Mouse (Mus musculus) frontal cortex, postnatal 36 days (tissue): ENCODE data around the gene Zfp637.
"Not testable (repeated sequence)": the region's sequence is repeated elsewhere in the genome, so short reads cannot be mapped to it uniquely, and the experiment has no call there.

Experiments
- DNase-seq, 2 experiments: peaks; one replicate each; pipeline ENCODE4 v3.0.0; 2022; ENCODE audit warnings: low spot score in 2 of 2

Gene Zfp637

DNA sequence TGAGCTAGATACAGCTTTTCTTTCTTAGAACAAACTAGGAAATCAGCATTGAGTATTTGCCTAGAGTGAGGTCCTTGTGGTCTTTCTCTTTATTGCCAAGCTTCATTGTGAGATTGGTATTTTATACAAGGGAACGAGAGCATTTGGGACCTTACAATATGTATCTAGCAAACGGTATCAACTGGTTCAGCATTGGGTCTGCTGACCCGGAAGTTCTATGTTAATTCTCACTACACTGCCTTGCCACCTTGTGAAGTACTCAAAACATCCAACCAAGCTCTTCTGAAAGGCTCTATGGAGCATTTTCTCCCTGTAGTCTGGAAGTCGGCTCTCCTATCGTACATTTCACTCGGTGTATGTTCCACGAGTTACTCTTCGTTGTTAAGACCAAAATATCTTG is 22.8 kb downstream of the Zfp637 start:
- DNase-seq, result no peak

DNA sequence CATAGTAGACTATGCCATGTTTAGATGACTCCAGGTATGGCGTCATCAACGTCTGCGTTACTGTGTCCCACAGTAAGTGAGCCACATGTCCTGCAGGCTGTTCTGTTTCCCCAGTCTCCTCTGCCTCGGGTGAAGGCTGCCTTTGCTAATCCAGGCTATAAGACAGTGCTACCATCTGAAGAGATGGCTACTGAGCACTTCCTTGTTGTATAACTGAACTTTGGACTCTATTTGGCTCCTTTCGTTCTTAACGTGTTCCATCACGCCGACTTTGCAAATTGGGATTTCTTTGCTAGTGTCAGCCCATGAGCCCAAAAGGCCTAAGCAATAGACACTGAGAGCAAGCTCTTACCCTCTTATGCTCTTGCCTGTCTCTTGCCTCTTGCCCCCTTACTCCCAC is 27.2 kb downstream of the Zfp637 start:
- no peak for DNase-seq

DNA sequence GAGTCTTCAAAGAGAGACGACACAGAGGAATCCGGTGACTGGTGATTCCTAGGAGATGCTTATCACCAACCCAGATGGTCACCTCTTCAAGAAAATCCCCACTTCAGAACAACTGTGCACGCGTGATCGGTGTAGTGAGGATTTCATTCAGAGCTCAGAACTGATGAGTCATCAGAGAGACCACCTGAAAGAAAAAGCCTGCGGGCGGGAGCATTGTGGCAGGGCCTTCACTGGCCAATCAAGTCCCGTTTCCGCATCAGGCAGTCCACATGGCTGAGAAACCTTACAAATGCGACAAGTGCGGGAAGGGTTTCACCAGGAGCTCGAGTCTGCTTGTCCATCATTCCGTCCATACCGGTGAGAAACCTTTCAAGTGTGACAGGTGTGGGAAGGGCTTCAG is 30.1 kb downstream of the Zfp637 start:
- DNase-seq, result no peak

DNA sequence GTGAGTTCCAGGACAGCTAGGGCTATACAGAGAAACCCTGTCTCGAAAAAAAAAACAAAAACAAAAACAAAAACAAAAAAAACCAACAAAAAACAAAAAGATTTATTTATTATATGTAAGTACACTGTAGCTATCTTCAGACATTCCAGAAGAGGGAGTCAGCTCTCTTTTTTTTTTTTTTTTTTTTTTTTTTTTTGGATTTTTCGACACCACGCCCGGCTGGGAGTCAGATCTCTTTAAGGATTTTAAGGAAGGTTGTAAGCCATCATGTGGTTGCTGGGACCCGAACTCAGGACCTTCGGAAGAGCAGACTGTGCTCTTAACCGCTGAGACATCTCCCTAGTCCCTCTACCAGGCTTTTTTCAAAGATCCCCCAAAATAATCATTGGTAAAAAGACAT is 32.5 kb downstream of the Zfp637 start:
- DNase-seq, result not testable (repeated sequence)

DNA sequence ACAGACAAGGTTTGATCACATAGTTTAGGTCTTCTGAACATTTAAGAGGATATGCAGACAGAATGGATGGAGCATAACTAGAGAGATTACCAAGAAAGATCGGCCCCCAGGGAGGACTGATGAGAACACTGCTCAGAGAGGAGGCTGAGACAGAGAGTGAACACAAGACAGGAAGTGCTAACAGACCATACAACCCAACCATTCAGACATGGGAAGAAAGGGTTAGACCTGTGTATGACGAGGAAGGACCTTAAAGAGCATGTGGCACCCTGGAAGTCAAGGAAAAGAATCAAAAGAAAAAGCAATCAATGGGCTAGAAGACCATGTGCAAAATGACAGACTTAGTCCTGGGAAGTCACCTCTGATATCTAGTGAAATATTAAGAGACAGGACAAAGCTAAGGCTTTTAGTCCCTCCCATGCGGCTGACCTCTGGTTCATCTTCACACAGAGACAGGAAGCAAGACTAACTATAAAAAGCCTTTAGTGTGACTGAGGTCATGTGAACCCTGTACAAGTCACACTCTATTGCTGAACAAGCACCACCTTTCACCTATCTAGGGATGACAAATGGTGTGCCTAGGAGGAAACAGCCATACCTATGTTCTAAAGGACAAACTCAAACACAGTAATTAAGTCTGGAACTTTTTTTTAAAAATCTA is 33.8 kb downstream of the Zfp637 start:
- no peak for DNase-seq

DNA sequence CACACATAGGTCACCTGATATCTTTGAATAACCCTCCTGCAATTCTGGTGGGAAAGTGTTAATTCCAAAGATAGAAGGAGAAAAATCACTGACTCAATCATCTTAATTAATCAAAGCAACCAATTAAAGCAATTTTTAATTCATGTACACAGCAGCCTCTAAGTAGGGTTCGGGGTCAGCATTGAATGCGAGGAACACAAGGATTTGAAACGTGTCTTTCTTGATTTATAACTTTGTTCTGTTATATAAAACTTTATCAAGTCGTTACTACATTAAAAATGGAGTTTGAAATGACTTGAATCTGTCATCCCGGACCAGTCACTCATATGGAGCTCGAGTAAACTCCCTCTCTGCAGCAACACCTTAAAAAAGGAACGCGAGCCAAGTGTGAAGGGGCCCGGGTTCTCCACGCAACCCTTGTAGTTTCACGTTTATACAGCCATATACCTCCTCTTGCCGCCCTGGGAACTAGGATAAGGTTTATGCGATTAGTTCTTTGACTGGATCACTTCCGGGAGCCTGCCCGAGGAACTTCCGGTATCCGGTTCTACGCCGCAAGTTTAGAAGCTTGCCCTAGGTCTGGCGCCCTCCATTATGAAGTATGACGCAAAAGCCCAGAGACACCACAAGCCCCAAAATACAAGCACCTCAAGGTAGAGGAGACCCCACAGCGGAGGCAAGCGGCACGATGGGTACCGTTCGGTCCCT is 37.9 kb downstream of the Zfp637 start:
- DNase-seq, result peak in 1 of 2 experiments; percentile 95

DNA sequence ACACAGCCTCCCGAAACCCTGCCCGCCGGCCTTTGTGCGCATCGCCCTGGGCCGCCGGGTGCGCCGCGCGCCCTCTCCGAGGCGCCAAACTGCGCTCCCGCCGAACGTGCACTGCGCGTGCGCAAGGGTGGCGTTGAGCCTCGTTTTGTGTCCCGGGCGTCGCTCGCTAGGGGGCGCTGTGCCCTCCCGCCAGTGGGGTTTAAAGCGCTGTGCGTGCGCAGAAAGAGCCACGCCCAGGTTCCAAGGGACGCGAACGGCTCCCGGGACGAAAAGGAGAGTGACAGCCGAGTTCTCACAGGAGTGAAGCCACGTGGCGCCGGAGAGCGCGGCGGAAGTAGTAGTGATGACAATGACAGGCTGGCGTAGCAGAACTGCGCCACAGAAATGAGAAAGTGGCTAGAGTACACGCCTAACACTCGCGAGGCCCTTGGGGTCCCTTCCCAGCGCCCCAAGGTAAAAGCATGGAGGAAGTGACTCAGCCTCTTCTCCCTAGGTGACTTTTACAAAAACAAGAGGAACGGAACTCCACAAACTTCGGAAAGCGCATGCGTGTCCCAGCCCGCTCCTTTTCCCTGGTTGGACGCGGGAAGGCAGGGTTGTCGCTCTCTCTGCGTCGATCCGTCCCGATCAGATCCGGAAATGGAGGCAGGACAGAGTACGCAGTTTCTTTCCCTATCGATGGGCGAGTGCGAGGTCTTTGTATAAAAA is 38.6 kb downstream of the Zfp637 start:
- DNase-seq, result peak; percentile 99 to 100

DNA sequence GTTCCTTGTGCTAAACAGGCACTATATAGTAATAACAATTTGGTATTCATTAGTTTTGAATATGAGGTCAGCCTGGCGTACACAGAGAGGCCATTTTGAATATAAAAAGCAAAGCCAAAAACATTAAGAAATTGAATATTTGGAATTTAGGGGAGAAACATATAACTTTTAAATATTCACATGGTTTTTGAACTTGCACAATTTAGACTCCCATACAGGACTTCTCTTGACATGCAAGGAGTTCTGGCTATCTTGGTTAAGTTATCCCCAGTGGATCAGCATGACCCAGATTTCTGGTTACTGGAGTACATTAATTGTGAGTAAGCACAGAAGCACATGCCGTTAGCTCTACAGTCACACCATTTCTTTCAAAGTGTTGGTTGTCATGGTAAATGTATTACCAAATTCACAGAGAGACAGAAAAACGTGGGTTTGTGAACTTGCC is 39.4 kb downstream of the Zfp637 start:
- no peak for DNase-seq

DNA sequence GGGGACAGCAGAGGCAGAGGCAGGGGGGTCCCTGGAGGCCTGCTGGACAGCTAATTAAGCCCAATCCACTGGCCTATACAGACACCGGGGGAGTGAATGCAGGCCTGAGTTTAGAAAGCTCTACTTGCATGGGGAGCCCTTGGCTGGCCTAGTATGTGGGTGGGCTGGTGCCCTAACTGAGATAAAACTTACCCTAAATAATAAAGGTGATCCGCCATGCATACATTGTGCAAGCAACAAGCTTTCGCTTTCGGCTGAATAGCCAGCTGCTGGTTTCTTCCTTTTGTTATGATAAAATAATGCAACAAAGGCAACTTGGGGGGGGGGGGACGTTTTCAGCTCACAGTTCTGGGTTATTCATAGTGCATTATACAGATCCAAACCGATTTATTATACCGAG is 40.2 kb downstream of the Zfp637 start:
- DNase-seq, result no peak

DNA sequence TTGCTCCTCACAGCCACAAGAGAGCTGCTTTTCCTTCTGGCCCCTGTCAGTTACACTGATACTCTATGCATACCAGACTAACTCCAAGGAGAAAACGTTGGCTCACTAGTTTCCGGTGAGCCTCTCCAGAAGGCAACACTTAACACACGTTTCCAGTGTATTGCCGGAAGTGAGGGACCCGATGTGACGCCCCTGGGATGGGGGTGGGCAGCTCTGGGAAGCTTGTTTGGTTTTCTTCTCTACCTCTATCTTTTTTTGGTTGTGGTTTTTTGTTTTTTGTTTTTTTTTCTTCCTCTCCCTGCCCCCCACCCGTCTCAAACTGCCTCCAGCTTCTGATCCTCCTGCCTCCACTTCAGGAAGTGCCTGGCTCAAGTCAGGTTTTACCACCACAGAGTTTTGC is 41.0 kb downstream of the Zfp637 start:
- no peak for DNase-seq

DNA sequence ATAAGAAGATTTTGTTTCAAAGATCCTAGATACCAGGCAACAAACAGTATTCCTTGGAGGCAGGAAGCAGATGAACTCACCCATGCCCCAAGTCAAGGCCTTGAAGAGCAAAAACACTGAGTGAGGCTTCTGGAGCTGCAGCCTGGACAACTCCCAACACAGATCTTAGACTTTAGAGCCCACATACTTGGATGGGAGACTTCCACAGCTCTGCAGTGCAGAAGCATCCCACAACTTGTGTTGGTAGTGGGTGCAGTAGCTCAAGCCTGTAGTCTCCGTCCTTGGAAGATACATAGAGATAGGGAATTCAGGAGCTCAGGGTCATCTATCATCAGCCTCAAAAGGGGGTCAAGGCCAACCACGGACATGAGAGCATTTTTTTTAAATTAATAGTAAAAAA is 45.0 kb downstream of the Zfp637 start:
- no peak for DNase-seq

DNA sequence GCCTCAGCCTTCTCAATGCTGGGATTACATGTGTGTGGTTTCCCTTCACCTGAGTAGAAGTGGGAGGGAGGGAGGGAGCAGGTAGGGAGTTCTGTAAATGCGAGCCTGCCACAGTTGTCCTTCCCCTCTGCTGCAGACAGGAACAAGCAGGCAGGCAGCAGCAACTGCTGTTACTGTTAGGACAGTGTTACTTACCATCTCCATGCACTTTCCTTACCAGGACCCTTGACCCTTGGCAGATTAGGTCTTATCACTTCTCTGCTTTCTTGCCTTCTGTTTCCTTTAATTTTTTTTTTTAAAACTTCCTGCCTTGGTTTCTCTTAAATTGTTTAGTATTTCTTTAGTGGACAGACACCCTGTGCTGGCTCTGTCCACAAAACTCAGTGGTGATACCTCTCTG is 47.1 kb downstream of the Zfp637 start:
- DNase-seq, result no peak

DNA sequence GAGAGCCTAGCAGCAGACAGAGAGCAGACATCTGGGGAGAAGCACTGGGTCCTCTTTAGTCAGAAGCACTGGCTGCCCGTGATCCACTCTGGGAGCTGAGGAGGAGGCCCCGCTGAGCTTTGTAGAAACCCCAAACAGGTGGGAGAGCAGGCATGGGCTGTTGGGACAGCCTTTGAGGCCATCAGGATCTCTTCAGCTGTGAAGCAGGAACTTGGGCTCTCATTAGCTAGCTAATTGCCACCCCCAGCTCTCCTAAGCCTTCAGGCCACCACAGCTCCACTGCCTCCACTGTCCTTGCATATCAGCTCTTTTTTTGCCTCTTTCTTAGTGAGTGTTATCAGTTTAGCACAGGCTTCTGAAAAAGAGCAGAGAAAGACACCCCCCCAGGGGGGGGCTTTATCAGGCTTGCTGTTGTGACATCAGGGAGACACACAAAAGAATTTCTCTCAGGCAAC is 47.7 kb downstream of the Zfp637 start:
- no peak for DNase-seq

DNA sequence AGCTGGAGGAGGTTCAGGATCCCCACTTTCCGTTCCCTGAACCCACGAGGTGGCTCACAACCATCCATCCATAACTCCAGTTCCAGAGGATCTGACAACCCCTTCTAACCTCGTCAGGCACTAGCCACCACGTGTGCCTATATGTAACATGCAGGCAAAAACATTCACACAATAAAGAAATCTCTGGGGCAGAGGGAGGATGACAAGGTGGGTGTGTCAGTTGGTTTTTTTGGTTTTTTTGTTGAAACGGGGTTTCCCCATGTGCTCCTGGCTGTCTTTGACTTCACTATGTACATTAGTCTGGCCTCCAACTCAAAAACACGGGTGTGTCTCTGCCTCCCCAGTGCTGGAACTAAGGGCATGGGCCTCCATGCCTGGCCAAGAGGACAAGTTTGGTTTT is 49.3 kb downstream of the Zfp637 start:
- DNase-seq, result no peak

DNA sequence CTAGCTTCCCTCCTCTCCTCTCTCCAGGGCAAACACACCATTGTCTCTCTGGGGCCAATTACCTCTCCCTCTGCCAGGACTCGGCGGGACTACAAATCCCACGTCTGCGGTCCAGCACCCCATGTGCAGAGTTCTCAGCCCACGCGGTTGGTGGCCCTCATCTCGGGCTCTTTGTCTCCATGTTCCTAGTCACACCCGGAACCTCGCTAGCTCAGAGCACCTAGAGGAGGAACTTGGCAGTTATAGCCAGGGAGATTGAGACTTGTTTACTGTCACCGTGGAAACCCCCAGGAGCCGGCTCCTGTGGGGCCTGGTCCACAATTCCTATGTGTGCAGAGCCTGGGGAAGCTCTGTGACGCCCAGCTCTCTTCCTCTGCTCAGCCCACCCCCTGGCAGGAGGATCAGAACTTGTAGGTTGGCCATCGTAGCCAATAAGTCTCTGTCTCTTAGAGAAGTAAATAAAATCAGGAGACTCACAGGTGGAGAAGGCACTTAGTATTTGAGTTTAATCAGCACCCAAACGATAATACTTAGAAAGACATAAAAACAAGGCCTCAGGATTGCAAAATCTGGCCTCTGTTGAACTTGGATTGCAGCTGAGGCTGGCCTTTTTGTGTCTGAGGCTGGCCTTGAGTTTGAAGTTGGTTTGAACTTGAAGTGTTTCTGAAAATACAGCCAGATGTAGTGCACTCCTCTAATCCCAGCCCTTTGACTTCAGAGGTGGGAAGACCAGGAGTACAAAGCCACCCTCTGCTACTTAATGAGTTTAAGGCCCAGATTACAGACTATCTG is 50.6 kb downstream of the Zfp637 start:
- no peak for DNase-seq

DNA sequence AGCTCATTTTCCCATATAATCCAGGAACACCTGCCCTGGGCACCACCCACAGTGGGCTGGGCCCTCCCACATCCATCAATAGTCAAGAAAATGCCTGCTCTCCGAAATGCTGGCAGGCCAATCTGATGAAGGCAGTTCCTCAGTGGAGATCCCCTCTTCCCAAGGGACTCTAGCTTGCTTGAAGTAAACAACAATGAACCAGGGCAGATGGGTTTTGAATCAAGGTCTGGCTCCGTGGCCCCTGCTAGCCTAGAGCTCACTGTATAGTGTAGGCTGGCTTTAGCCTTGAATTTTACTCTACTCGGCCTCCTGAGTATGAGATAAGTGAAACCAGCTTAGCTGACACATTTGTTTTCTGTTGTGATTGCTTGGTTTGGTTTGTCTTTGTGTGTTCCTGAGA is 51.4 kb downstream of the Zfp637 start:
- DNase-seq, result no peak

DNA sequence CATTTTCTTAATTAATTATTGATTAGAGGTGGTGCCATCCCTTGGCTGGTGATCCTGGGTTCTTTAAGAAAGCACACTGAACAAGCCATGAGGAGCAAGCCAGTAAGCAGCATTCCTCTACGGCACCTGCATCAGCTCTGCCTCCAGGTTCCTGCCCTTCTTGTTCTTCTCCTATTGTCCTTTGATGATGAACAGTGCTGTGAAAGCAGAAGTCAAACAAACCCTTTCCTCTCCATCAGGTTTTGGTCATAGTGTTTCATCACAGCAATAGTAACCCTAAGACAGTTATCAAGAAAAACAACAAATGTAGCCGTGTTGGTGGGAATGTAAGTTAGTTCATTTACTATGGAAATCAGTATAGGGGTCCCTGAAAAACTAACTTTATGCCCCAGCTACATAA is 52.5 kb downstream of the Zfp637 start:
- DNase-seq, result no peak
